Comparison of ENCODE assay signal across 16 mouse cellular contexts in genomic region chr6:53973468-53973867, GRCm38 (mm10). TPM values are rescaled to one million over a fixed set of nuclear protein-coding genes. Genes with fewer than 3 reads are reported as not detected.
DNase-seq lines count a peak whose midpoint lies in the region; ATAC-seq and TF ChIP-seq lines count a peak whose summit lies in the region.
"Had no signal": no experiment of that assay in that cellular context is flagged by ENCODE, and none has a peak within 500 bp of the region (broad histone marks: within the 10 kb centered on the region; RNA-seq: fewer than 3 reads in every experiment).

No protein-coding gene starts in this region.

- intact Hi-C loops in heart, adult 2 months (cut with DNase I): no loop called here

- TF ChIP-seq POLR2A in lung, adult 2 months (IDR thresholded peaks at IDR 0.05; ENCODE audit: borderline replicate concordance, extremely low read depth, low read depth, low read length): no peak
- TF ChIP-seq POLR2A in heart, adult 2 months (IDR thresholded peaks at IDR 0.05; ENCODE audit: insufficient read depth, low read depth, low read length): no peak

- no peak overlapping the region for H3K9ac ChIP-seq in forebrain, embryonic 14.5 days (ENCODE audit: low read length)
- no peak overlapping the region for H3K9ac ChIP-seq in lung, embryonic 14.5 days
- no peak overlapping the region for H3K9ac ChIP-seq in hindbrain, postnatal 0 days (replicated peaks; ENCODE audit: low read length)
- H3K9ac ChIP-seq in midbrain, embryonic 13.5 days (replicated peaks): no peak overlapping the region
- no peak overlapping the region for H3K9ac ChIP-seq in liver, postnatal 0 days (replicated peaks)
- no peak overlapping the region for H3K9ac ChIP-seq in heart, adult 2 months (ENCODE audit: low read depth, low read length)
- H3K9ac ChIP-seq: embryonic facial prominence, embryonic 15.5 days; limb, embryonic 15.5 days had no signal

- no peak for TF ChIP-seq EP300 in liver, postnatal 0 days (IDR thresholded peaks at IDR 0.05; ENCODE audit: low read depth)
- TF ChIP-seq EP300 in heart, adult 2 months (IDR thresholded peaks at IDR 0.05; ENCODE audit: insufficient read depth, low read depth, low read length): no peak

- H3K4me1 ChIP-seq in forebrain, embryonic 14.5 days (ENCODE audit: control insufficient read depth, insufficient read depth, low read length): peaks cover 27% of the 10 kb centered on the region
- peaks cover 22% of the 10 kb centered on the region for H3K4me1 ChIP-seq in forebrain, embryonic 10.5 days
- H3K4me1 ChIP-seq in lung, embryonic 14.5 days (ENCODE audit: insufficient read depth): peaks cover 45% of the 10 kb centered on the region
- peaks cover 5% of the 10 kb centered on the region for H3K4me1 ChIP-seq in lung, adult 2 months (ENCODE audit: control insufficient read depth, insufficient read depth, low read length)
- peaks cover 9% of the 10 kb centered on the region; the same call in 1 of the 2 replicates for H3K4me1 ChIP-seq in hindbrain, postnatal 0 days (ENCODE audit: insufficient read depth, low read length)
- H3K4me1 ChIP-seq in midbrain, embryonic 13.5 days (replicated peaks): peaks cover 33% of the 10 kb centered on the region
- 0 out of 2 replicates have a peak, but pooled peaks cover 2% of the 10 kb centered on the region for H3K4me1 ChIP-seq in liver, postnatal 0 days (ENCODE audit: insufficient read depth)
- no peaks in the 10 kb centered on the region; the same call in 1 of the 2 replicates for H3K4me1 ChIP-seq in heart, adult 2 months (ENCODE audit: control insufficient read depth, insufficient read depth, low read length)
- H3K4me1 ChIP-seq: embryonic facial prominence, embryonic 15.5 days had no signal

- TF ChIP-seq CTCF in lung, embryonic 14.5 days (IDR thresholded peaks at IDR 0.05; ENCODE audit: low read depth): no peak
- no peak for TF ChIP-seq CTCF in lung, adult 2 months (IDR thresholded peaks at IDR 0.05; ENCODE audit: insufficient read depth, low read length)
- TF ChIP-seq CTCF in hindbrain, postnatal 0 days (IDR thresholded peaks at IDR 0.05; ENCODE audit: low read depth): no peak
- no peak for TF ChIP-seq CTCF in liver, postnatal 0 days (IDR thresholded peaks at IDR 0.05; ENCODE audit: low read depth)
- TF ChIP-seq CTCF in heart, adult 2 months (IDR thresholded peaks at IDR 0.05): no peak

- WGBS in forebrain, embryonic 14.5 days: 20% methylated on average over 5 of the region's 5 CpGs
- 46% methylated on average over 5 of the region's 5 CpGs for WGBS in forebrain, embryonic 10.5 days
- 5% methylated on average over 5 of the region's 5 CpGs for WGBS in lung, embryonic 14.5 days
- WGBS in lung, adult 2 months: 23% methylated on average over 5 of the region's 5 CpGs
- WGBS in hindbrain, postnatal 0 days: 22% methylated on average over 5 of the region's 5 CpGs
- 26% methylated on average over 5 of the region's 5 CpGs for WGBS in midbrain, embryonic 13.5 days
- WGBS in liver, postnatal 0 days (ENCODE audit: insufficient replicate concordance): 55% methylated on average over 5 of the region's 5 CpGs
- 35% methylated on average over 5 of the region's 5 CpGs for WGBS in heart, adult 2 months

- H3K9me3 ChIP-seq in forebrain, embryonic 14.5 days (replicated peaks; ENCODE audit: control insufficient read depth, low read length): no peaks in the 10 kb centered on the region
- H3K9me3 ChIP-seq in forebrain, embryonic 10.5 days: no peaks in the 10 kb centered on the region
- H3K9me3 ChIP-seq in lung, embryonic 14.5 days (ENCODE audit: low read depth, low read length): no peaks in the 10 kb centered on the region
- H3K9me3 ChIP-seq in hindbrain, postnatal 0 days (ENCODE audit: low read length): no peaks in the 10 kb centered on the region
- no peaks in the 10 kb centered on the region for H3K9me3 ChIP-seq in midbrain, embryonic 13.5 days
- no peaks in the 10 kb centered on the region for H3K9me3 ChIP-seq in liver, postnatal 0 days (ENCODE audit: low read length)
- H3K9me3 ChIP-seq: embryonic facial prominence, embryonic 15.5 days; limb, embryonic 15.5 days had no signal

- H3K27me3 ChIP-seq in forebrain, embryonic 14.5 days (replicated peaks; ENCODE audit: control insufficient read depth, insufficient read depth, low read length): no peaks in the 10 kb centered on the region
- no peaks in the 10 kb centered on the region for H3K27me3 ChIP-seq in forebrain, embryonic 10.5 days (ENCODE audit: poor library complexity, severe bottlenecking)
- H3K27me3 ChIP-seq in lung, embryonic 14.5 days (ENCODE audit: insufficient read depth, low read length): no peaks in the 10 kb centered on the region
- H3K27me3 ChIP-seq in hindbrain, postnatal 0 days (ENCODE audit: insufficient read depth, low read length): no peaks in the 10 kb centered on the region
- no peaks in the 10 kb centered on the region for H3K27me3 ChIP-seq in midbrain, embryonic 13.5 days
- no peaks in the 10 kb centered on the region for H3K27me3 ChIP-seq in liver, postnatal 0 days (ENCODE audit: insufficient read depth, low read length)
- H3K27me3 ChIP-seq in heart, adult 2 months (ENCODE audit: control insufficient read depth, insufficient read depth, low read length): no peaks in the 10 kb centered on the region
- H3K27me3 ChIP-seq: embryonic facial prominence, embryonic 15.5 days; limb, embryonic 15.5 days; Patski had no signal

- no peak overlapping the region for H3K27ac ChIP-seq in forebrain, embryonic 14.5 days (ENCODE audit: low read depth, low read length)
- no peak overlapping the region for H3K27ac ChIP-seq in forebrain, embryonic 10.5 days
- peak overlapping the region; percentile 48 for H3K27ac ChIP-seq in lung, embryonic 14.5 days (ENCODE audit: low read depth)
- no peak overlapping the region for H3K27ac ChIP-seq in hindbrain, postnatal 0 days
- H3K27ac ChIP-seq in midbrain, embryonic 13.5 days: no peak overlapping the region
- H3K27ac ChIP-seq in liver, postnatal 0 days (ENCODE audit: low read depth): no peak overlapping the region
- H3K27ac ChIP-seq in heart, adult 2 months: no peak overlapping the region
- H3K27ac ChIP-seq: embryonic facial prominence, embryonic 15.5 days; limb, embryonic 15.5 days had no signal

- H3K4me3 ChIP-seq in forebrain, embryonic 14.5 days (ENCODE audit: low read depth, low read length): no peak overlapping the region
- H3K4me3 ChIP-seq in forebrain, embryonic 10.5 days: no peak overlapping the region
- no peak overlapping the region for H3K4me3 ChIP-seq in lung, embryonic 14.5 days (ENCODE audit: low read depth, low read length)
- no peak overlapping the region for H3K4me3 ChIP-seq in lung, adult 2 months (replicated peaks; ENCODE audit: extremely low read depth, low read depth, low read length)
- no peak overlapping the region for H3K4me3 ChIP-seq in hindbrain, postnatal 0 days (ENCODE audit: low read length)
- H3K4me3 ChIP-seq in midbrain, embryonic 13.5 days (replicated peaks): no peak overlapping the region
- H3K4me3 ChIP-seq in liver, postnatal 0 days (ENCODE audit: low read depth, low read length): no peak overlapping the region
- H3K4me3 ChIP-seq in heart, adult 2 months: no peak overlapping the region
- H3K4me3 ChIP-seq: embryonic facial prominence, embryonic 15.5 days; limb, embryonic 15.5 days had no signal

- H3K4me2 ChIP-seq in forebrain, embryonic 14.5 days (ENCODE audit: low read length): no peak overlapping the region
- no peak overlapping the region for H3K4me2 ChIP-seq in lung, embryonic 14.5 days
- H3K4me2 ChIP-seq in hindbrain, postnatal 0 days (ENCODE audit: low read depth, low read length): no peak overlapping the region
- H3K4me2 ChIP-seq in midbrain, embryonic 13.5 days (replicated peaks): no peak overlapping the region
- H3K4me2 ChIP-seq in liver, postnatal 0 days (ENCODE audit: low read depth, low read length): no peak overlapping the region
- H3K4me2 ChIP-seq: embryonic facial prominence, embryonic 15.5 days; limb, embryonic 15.5 days had no signal

- ATAC-seq in forebrain, embryonic 14.5 days: peak; percentile 53; the same call in 1 of the 2 replicates
- ATAC-seq in lung, embryonic 14.5 days (ENCODE audit: insufficient read depth): peak; percentile 90
- peak; percentile 67; the same call in 1 of the 2 replicates for ATAC-seq in hindbrain, postnatal 0 days
- peak; percentile 71 for ATAC-seq in midbrain, embryonic 13.5 days
- no peak for ATAC-seq in liver, postnatal 0 days
- ATAC-seq: Patski had no signal

- peak; percentile 71 for DNase-seq in forebrain, embryonic 14.5 days (ENCODE audit: low spot score)
- DNase-seq in forebrain, embryonic 10.5 days (ENCODE audit: extremely low spot score, low spot score): no peak
- peak; percentile 94 for DNase-seq in lung, embryonic 14.5 days
- DNase-seq in lung, adult 2 months: no peak
- peak; percentile 49 for DNase-seq in hindbrain, postnatal 0 days (ENCODE audit: low spot score)
- no peak for DNase-seq in liver, postnatal 0 days
- DNase-seq in heart, adult 2 months: no peak
- DNase-seq: adrenal gland, adult 8-10 months; cerebellum, adult 11 months; kidney, adult 18-20 months had no signal

- H3K79me2 ChIP-seq in heart, adult 2 months (replicated peaks; ENCODE audit: control insufficient read depth, insufficient read depth, low read length): no peaks in the 10 kb centered on the region

- H3K36me3 ChIP-seq in forebrain, embryonic 14.5 days (ENCODE audit: control insufficient read depth, insufficient read depth, low read length): no peaks in the 10 kb centered on the region
- H3K36me3 ChIP-seq in forebrain, embryonic 10.5 days (replicated peaks): no peaks in the 10 kb centered on the region
- H3K36me3 ChIP-seq in lung, embryonic 14.5 days (ENCODE audit: insufficient read depth): no peaks in the 10 kb centered on the region
- no peaks in the 10 kb centered on the region for H3K36me3 ChIP-seq in hindbrain, postnatal 0 days (ENCODE audit: insufficient read depth, low read length)
- H3K36me3 ChIP-seq in midbrain, embryonic 13.5 days: no peaks in the 10 kb centered on the region
- no peaks in the 10 kb centered on the region for H3K36me3 ChIP-seq in liver, postnatal 0 days (replicated peaks; ENCODE audit: insufficient read depth, low read length)
- no peaks in the 10 kb centered on the region for H3K36me3 ChIP-seq in heart, adult 2 months (ENCODE audit: control insufficient read depth, insufficient read depth, low read length)
- H3K36me3 ChIP-seq: embryonic facial prominence, embryonic 15.5 days; limb, embryonic 15.5 days had no signal

RNA-seq across cellular contexts. Expression of gene Cpvl, which starts 5.0 kb away (rescaled TPM):
- polyA plus RNA-seq in forebrain, embryonic 14.5 days (2014; fragmentation: Nextera tagmentation; extraction: Ambion mirVana): not detected in 2 replicates
- not detected in 2 replicates for polyA plus RNA-seq in forebrain, embryonic 10.5 days (2016; fragmentation: Nextera tagmentation; extraction: Ambion mirVana)
- polyA plus RNA-seq in lung, embryonic 14.5 days (2014; fragmentation: Nextera tagmentation; extraction: Ambion mirVana): 0.16 and 0.32 TPM in 2 replicates
- polyA plus RNA-seq in lung, adult 2 months (2012; rRNA removed): not detected in 2 replicates
- not detected in 2 replicates for total RNA-seq in hindbrain, postnatal 0 days (2014; rRNA removed)
- polyA plus RNA-seq in hindbrain, postnatal 0 days (2015; fragmentation: Nextera tagmentation; extraction: Ambion mirVana): 0.15 and 0.19 TPM in 2 replicates
- 0.13 TPM in 1 of 2 replicates, not detected in the other for polyA plus RNA-seq in midbrain, embryonic 13.5 days (2015; fragmentation: Nextera tagmentation; extraction: Ambion mirVana)
- polyA plus RNA-seq in liver, postnatal 0 days (2015; fragmentation: Nextera tagmentation; extraction: Ambion mirVana): not detected in 2 replicates
- not detected for total RNA-seq in heart, adult 2 months (2021)
- not detected in 2 replicates for polyA plus RNA-seq in heart, adult 2 months (2012; rRNA removed)
- total RNA-seq: adrenal gland, adult 8-10 months; gastrocnemius, adult 18-20 months had no signal
- polyA plus RNA-seq: embryonic facial prominence, embryonic 15.5 days; heart, embryonic 16.5 days had no signal

Comparison
In these comparisons a context has a peak if more than half of its experiments do, and no peak if none do; other contexts are left out.
1. DNase-seq: peak in forebrain, embryonic 14.5 days (single experiment), lung, embryonic 14.5 days (single experiment) and hindbrain, postnatal 0 days (single experiment); none in forebrain, embryonic 10.5 days (single experiment), lung, adult 2 months (single experiment), liver, postnatal 0 days (single experiment) and heart, adult 2 months (0 of 2).